22 mouse cellular contexts compared by ENCODE assay signal in the genomic region with DNA sequence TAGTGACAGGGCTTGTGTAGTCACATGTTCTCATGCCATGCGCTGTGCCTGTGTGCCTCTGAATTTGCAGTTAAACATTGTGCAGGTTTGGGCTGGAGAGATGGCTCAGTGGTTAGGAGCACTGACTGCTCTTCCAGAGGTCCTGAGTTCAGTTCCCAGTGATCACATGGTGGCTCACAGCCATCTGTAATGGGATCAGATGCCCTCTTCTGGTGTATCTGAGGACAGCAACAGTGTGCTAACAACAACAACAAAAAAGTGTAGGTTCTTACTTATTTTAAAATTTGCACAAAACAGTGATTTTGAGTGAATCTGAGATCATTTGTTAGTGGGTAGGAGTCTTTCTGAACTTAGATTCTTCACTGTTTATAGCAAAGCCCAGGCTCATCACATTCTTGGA. TPM values are rescaled to one million over a fixed set of nuclear protein-coding genes. Genes with fewer than 3 reads are reported as not detected.
DNase-seq lines count a peak whose midpoint lies in the region; ATAC-seq and TF ChIP-seq lines count a peak whose summit lies in the region.
"Had no signal": no experiment of that assay in that cellular context is flagged by ENCODE, and none has a peak within 500 bp of the region (broad histone marks: within the 10 kb centered on the region; RNA-seq: fewer than 3 reads in every experiment).

No protein-coding gene starts in this region.

- H3K27me3 ChIP-seq in intestine, postnatal 0 days (replicated peaks; ENCODE audit: control insufficient read depth, insufficient read depth, low read length), result no peaks in the 10 kb centered on the region
- no peaks in the 10 kb centered on the region for H3K27me3 ChIP-seq in intestine, embryonic 15.5 days (replicated peaks)
- H3K27me3 ChIP-seq in liver, postnatal 0 days (ENCODE audit: insufficient read depth, low read length), result no peaks in the 10 kb centered on the region
- no peaks in the 10 kb centered on the region for H3K27me3 ChIP-seq in liver, embryonic 12.5 days (replicated peaks)
- H3K27me3 ChIP-seq in myocyte (ENCODE audit: control insufficient read depth, insufficient read depth, insufficient read length), result no peaks in the 10 kb centered on the region
- H3K27me3 ChIP-seq: forebrain, embryonic 12.5 days had no signal

- H3K9ac ChIP-seq in intestine, postnatal 0 days (ENCODE audit: low read depth, low read length), result no peak overlapping the region
- H3K9ac ChIP-seq in intestine, embryonic 15.5 days, result no peak overlapping the region
- H3K9ac ChIP-seq in liver, postnatal 0 days (replicated peaks), result no peak overlapping the region
- no peak overlapping the region for H3K9ac ChIP-seq in liver, embryonic 12.5 days
- H3K9ac ChIP-seq: forebrain, embryonic 12.5 days; hindbrain, embryonic 14.5 days had no signal

- no peak for DNase-seq in liver, postnatal 0 days
- peak; percentile 38 for DNase-seq in ES-CJ7 (ENCODE audit: low read depth, low spot score)
- no peak for DNase-seq in urinary bladder, adult 18-20 months (ENCODE audit: low spot score in 2 of 2)
- DNase-seq: adrenal gland, postnatal 10 days; cerebellum, adult 9-11 months; gastrocnemius, postnatal 36 days; heart, postnatal 14 days; kidney, postnatal 14 days; lung, postnatal 36 days; right cerebral cortex, postnatal 4 days had no signal

- 100% methylated on average over 1 of the region's 1 CpGs for WGBS in intestine, postnatal 0 days
- 94% methylated on average over 1 of the region's 1 CpGs for WGBS in intestine, embryonic 15.5 days
- 92% methylated on average over 1 of the region's 1 CpGs for WGBS in liver, postnatal 0 days (ENCODE audit: insufficient replicate concordance)
- 91% methylated on average over 1 of the region's 1 CpGs for WGBS in liver, embryonic 12.5 days (ENCODE audit: insufficient replicate concordance)

- H3K36me3 ChIP-seq in intestine, postnatal 0 days (ENCODE audit: control insufficient read depth, insufficient read depth), result peaks cover 91% of the 10 kb centered on the region
- H3K36me3 ChIP-seq in intestine, embryonic 15.5 days, result peaks cover 60% of the 10 kb centered on the region
- H3K36me3 ChIP-seq in liver, postnatal 0 days (replicated peaks; ENCODE audit: insufficient read depth, low read length), result peaks cover 77% of the 10 kb centered on the region
- peaks cover 100% of the 10 kb centered on the region for H3K36me3 ChIP-seq in liver, embryonic 12.5 days
- H3K36me3 ChIP-seq in myocyte (ENCODE audit: control insufficient read depth, insufficient read depth), result peaks cover 57% of the 10 kb centered on the region

- H3K9me3 ChIP-seq in intestine, postnatal 0 days (ENCODE audit: control insufficient read depth), result no peaks in the 10 kb centered on the region
- H3K9me3 ChIP-seq in intestine, embryonic 15.5 days, result no peaks in the 10 kb centered on the region
- H3K9me3 ChIP-seq in liver, postnatal 0 days (ENCODE audit: low read length), result no peaks in the 10 kb centered on the region
- H3K9me3 ChIP-seq in liver, embryonic 12.5 days (replicated peaks), result no peaks in the 10 kb centered on the region
- H3K9me3 ChIP-seq: forebrain, embryonic 12.5 days; G1E; heart, embryonic 10.5 days had no signal

- no peak overlapping the region for H3K4me3 ChIP-seq in intestine, postnatal 0 days (ENCODE audit: low read depth, low read length)
- H3K4me3 ChIP-seq in intestine, embryonic 15.5 days (replicated peaks), result no peak overlapping the region
- no peak overlapping the region for H3K4me3 ChIP-seq in liver, postnatal 0 days (ENCODE audit: low read depth, low read length)
- H3K4me3 ChIP-seq in liver, embryonic 12.5 days, result no peak overlapping the region
- no peak overlapping the region for H3K4me3 ChIP-seq in myocyte
- H3K4me3 ChIP-seq: forebrain, embryonic 12.5 days; heart, embryonic 10.5 days had no signal

- H3K27ac ChIP-seq in intestine, postnatal 0 days (ENCODE audit: low read depth, low read length), result no peak overlapping the region
- H3K27ac ChIP-seq in intestine, embryonic 15.5 days, result no peak overlapping the region
- no peak overlapping the region for H3K27ac ChIP-seq in liver, postnatal 0 days (ENCODE audit: low read depth)
- H3K27ac ChIP-seq in liver, embryonic 12.5 days, result no peak overlapping the region
- H3K27ac ChIP-seq: forebrain, embryonic 12.5 days; heart, embryonic 10.5 days; hindbrain, embryonic 14.5 days had no signal

- 0 out of 2 replicates have a peak, but pooled peaks have one; percentile 14 for ATAC-seq in intestine, postnatal 0 days
- no peak for ATAC-seq in intestine, embryonic 15.5 days
- ATAC-seq in liver, postnatal 0 days, result no peak
- no peak for ATAC-seq in liver, embryonic 12.5 days
- ATAC-seq: CD4-positive, CD25-positive, alpha-beta regulatory T cell, adult 4 months; intestine, embryonic 16.5 days had no signal

- H3K4me2 ChIP-seq in intestine, postnatal 0 days (replicated peaks; ENCODE audit: low read depth), result no peak overlapping the region
- H3K4me2 ChIP-seq in intestine, embryonic 15.5 days (replicated peaks), result no peak overlapping the region
- H3K4me2 ChIP-seq in liver, postnatal 0 days (ENCODE audit: low read depth, low read length), result no peak overlapping the region
- H3K4me2 ChIP-seq in liver, embryonic 12.5 days, result no peak overlapping the region
- no peak overlapping the region for H3K4me2 ChIP-seq in myocyte (ENCODE audit: low read depth)
- H3K4me2 ChIP-seq: forebrain, embryonic 12.5 days; hindbrain, embryonic 14.5 days had no signal

- no peak for TF ChIP-seq EP300 in liver, postnatal 0 days (IDR thresholded peaks at IDR 0.05; ENCODE audit: low read depth)

- no peaks in the 10 kb centered on the region for H3K79me2 ChIP-seq in myocyte (ENCODE audit: control insufficient read depth, insufficient read depth)

- peak; percentile 53 for TF ChIP-seq CTCF in intestine, postnatal 0 days (IDR thresholded peaks at IDR 0.05; ENCODE audit: low read depth)
- peak; percentile 48 for TF ChIP-seq CTCF in liver, postnatal 0 days (IDR thresholded peaks at IDR 0.05; ENCODE audit: low read depth)

- no peak for TF ChIP-seq POLR2A in myocyte (IDR thresholded peaks at IDR 0.05; ENCODE audit: insufficient read length, low read depth)

- no peak overlapping the region for H3ac ChIP-seq in myocyte (ENCODE audit: control insufficient read depth, insufficient read length)

- no peaks in the 10 kb centered on the region for H3K4me1 ChIP-seq in intestine, postnatal 0 days (replicated peaks; ENCODE audit: control insufficient read depth, insufficient read depth, low read length)
- H3K4me1 ChIP-seq in intestine, embryonic 15.5 days (replicated peaks), result no peaks in the 10 kb centered on the region
- H3K4me1 ChIP-seq in liver, postnatal 0 days (ENCODE audit: insufficient read depth), result 0 out of 2 replicates have a peak, but pooled peaks cover 3% of the 10 kb centered on the region
- H3K4me1 ChIP-seq in liver, embryonic 12.5 days, result no peaks in the 10 kb centered on the region
- H3K4me1 ChIP-seq: forebrain, embryonic 12.5 days; heart, embryonic 10.5 days had no signal

TF ChIP-seq in myocyte, 11 proteins besides CTCF, POLR2A, EP300 and RAD21:
- TF ChIP-seq REST (IDR thresholded peaks at IDR 0.05; ENCODE audit: insufficient read depth, insufficient read length) (no peak), USF1 (IDR thresholded peaks at IDR 0.05; ENCODE audit: low read depth) (peak; percentile 49), SRF (IDR thresholded peaks at IDR 0.05; ENCODE audit: control insufficient read depth, insufficient read length, low read depth) (no peak)

RNA-seq across cellular contexts. Expression of a gene that starts 8.7 kb away (rescaled TPM):
- polyA plus RNA-seq in intestine, postnatal 0 days (2015; fragmentation: Nextera tagmentation; extraction: Ambion mirVana), result 12.1 and 12.4 TPM in 2 replicates
- polyA plus RNA-seq in intestine, embryonic 15.5 days (2015; fragmentation: Nextera tagmentation; extraction: Ambion mirVana), result 33.6 and 34.7 TPM in 2 replicates
- 51.9 and 56.1 TPM in 2 replicates for polyA plus RNA-seq in liver, postnatal 0 days (2015; fragmentation: Nextera tagmentation; extraction: Ambion mirVana)
- polyA plus RNA-seq in liver, embryonic 12.5 days (2016; fragmentation: Nextera tagmentation; extraction: Ambion mirVana), result 180 and 189 TPM in 2 replicates
- polyA plus RNA-seq in myocyte (2012; fragmentation: generic; extraction: Trizol), result 22.3 TPM

RNA-seq across cellular contexts. Expression of a gene that starts 9.4 kb away (rescaled TPM):
- polyA plus RNA-seq in intestine, postnatal 0 days (2015; fragmentation: Nextera tagmentation; extraction: Ambion mirVana), result 91.4 and 92.6 TPM in 2 replicates
- polyA plus RNA-seq in intestine, embryonic 15.5 days (2015; fragmentation: Nextera tagmentation; extraction: Ambion mirVana), result 165 TPM in 2 replicates
- polyA plus RNA-seq in liver, postnatal 0 days (2015; fragmentation: Nextera tagmentation; extraction: Ambion mirVana), result 68.7 and 70.3 TPM in 2 replicates
- 132 and 135 TPM in 2 replicates for polyA plus RNA-seq in liver, embryonic 12.5 days (2016; fragmentation: Nextera tagmentation; extraction: Ambion mirVana)
- 58.2 TPM for polyA plus RNA-seq in myocyte (2012; fragmentation: generic; extraction: Trizol)

RNA-seq across cellular contexts. Expression of a gene that starts 38.7 kb away (rescaled TPM):
- polyA plus RNA-seq in intestine, postnatal 0 days (2015; fragmentation: Nextera tagmentation; extraction: Ambion mirVana), result 0.08 TPM in 1 of 2 replicates, not detected in the other
- 0.09 TPM in 1 of 2 replicates, not detected in the other for polyA plus RNA-seq in intestine, embryonic 15.5 days (2015; fragmentation: Nextera tagmentation; extraction: Ambion mirVana)
- 0.11 TPM in 1 of 2 replicates, not detected in the other for polyA plus RNA-seq in liver, postnatal 0 days (2015; fragmentation: Nextera tagmentation; extraction: Ambion mirVana)
- not detected in 2 replicates for polyA plus RNA-seq in liver, embryonic 12.5 days (2016; fragmentation: Nextera tagmentation; extraction: Ambion mirVana)
- not detected for polyA plus RNA-seq in myocyte (2012; fragmentation: generic; extraction: Trizol)
- polyA plus RNA-seq: forebrain, embryonic 12.5 days; G1E; heart, embryonic 10.5 days; intestine, embryonic 16.5 days; neural tube, embryonic 11.5 days had no signal

RNA-seq across cellular contexts. Expression of a gene that starts 58.1 kb away (rescaled TPM):
- polyA plus RNA-seq in intestine, postnatal 0 days (2015; fragmentation: Nextera tagmentation; extraction: Ambion mirVana), result 0.17 and 0.42 TPM in 2 replicates
- polyA plus RNA-seq in intestine, embryonic 15.5 days (2015; fragmentation: Nextera tagmentation; extraction: Ambion mirVana), result 0.83 and 1.1 TPM in 2 replicates
- not detected in 2 replicates for polyA plus RNA-seq in liver, postnatal 0 days (2015; fragmentation: Nextera tagmentation; extraction: Ambion mirVana)
- polyA plus RNA-seq in liver, embryonic 12.5 days (2016; fragmentation: Nextera tagmentation; extraction: Ambion mirVana), result 0.10 and 0.26 TPM in 2 replicates
- 0.14 TPM for polyA plus RNA-seq in myocyte (2012; fragmentation: generic; extraction: Trizol)
- polyA plus RNA-seq: CD4-positive, CD25-positive, alpha-beta regulatory T cell, adult 4 months; G1E; liver, embryonic 16.5 days had no signal
